Mouse (Mus musculus): ENCODE results near the gene Ddr2. TPM values are rescaled to one million over a fixed set of nuclear protein-coding genes. Genes with fewer than 3 reads are reported as not detected.

Gene Ddr2
- 5.0 and 11.2 TPM in 2 replicates for total RNA-seq (2014; rRNA removed; ENCODE audit: low replicate concordance)
- polyA plus RNA-seq (2015; fragmentation: Nextera tagmentation; extraction: Ambion mirVana) = 6.8 and 7.2 TPM in 2 replicates

DNA sequence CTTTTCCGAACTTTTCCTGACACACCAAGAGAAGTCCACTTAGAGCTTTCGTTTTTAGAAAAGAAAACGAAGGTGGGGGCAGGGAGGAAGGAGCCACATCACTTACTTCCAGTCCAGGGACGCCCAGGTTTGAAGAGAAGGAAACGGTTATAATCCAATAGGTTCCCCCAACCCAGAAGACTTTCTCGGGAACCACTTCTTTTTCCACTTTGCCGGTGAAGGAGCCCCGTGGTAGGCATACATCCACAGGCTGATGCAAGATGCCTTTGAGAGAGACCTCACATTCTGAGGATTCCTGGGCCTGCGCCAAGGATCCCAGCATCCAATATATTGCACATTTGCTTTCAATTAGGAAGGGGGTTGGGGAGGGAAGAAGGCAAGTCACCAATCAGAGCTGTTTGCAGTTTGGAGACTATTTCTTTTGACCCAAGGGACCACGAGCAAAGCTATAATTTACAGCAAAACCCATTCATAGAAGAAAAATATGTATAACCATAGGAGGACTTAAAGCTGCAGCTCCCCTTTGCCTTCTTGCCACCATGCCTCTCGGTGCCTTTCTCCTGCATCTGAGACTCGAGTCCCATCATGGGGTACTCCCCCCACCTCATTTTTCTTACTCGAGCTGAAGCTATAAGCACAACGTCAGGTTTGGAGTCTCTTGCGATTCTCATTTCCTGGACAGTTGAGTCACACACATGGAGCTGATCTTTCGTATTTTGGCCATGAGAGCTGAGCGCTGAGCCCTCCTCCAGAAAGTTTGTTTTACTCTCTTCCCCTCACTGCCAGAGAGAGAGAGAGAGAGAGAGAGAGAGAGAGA is at the start of gene Ddr2:
Ddr2 (minus strand) TSS at position 247 of the 817 bp plus-strand sequence.
- ATAC-seq (ENCODE audit: insufficient read depth, low read depth) (peak; percentile 51; the same call in 1 of the 2 replicates), DNase-seq (ENCODE audit: low spot score) (peak; percentile 25)
- H3K36me3 ChIP-seq (replicated peaks; ENCODE audit: control insufficient read depth, insufficient read depth, low read length) = no peaks in the 10 kb centered on the region
- H3K27ac ChIP-seq (ENCODE audit: low read depth) = peak within 1 kb of the TSS; percentile 46
- H3K4me2 ChIP-seq (ENCODE audit: low read depth, low read length) = peak within 1 kb of the TSS; percentile 49
- peak within 1 kb of the TSS; percentile 36 for H3K4me3 ChIP-seq (ENCODE audit: low read depth, low read length)
- H3K9me3 ChIP-seq (replicated peaks; ENCODE audit: control insufficient read depth, low read length) = no peaks in the 10 kb centered on the region
- WGBS = 51% methylated on average over 17 of the region's 17 CpGs
- TF ChIP-seq EP300 (IDR thresholded peaks at IDR 0.05; ENCODE audit: low read depth) (no peak), CTCF (IDR thresholded peaks at IDR 0.05; ENCODE audit: low read depth) (no peak)
- no peaks in the 10 kb centered on the region for H3K27me3 ChIP-seq (ENCODE audit: control insufficient read depth, insufficient read depth, low read length)
- H3K4me1 ChIP-seq (ENCODE audit: control insufficient read depth, insufficient read depth) = no peaks in the 10 kb centered on the region
- H3K9ac ChIP-seq (replicated peaks; ENCODE audit: low read depth, low read length) = peak within 1 kb of the TSS; percentile 1; the same call in 1 of the 2 replicates

GRCm38 (mm10) chr1:170159707-170160106 is 49.1 kb upstream of the Ddr2 start:
- peaks cover 58% of the 10 kb centered on the region for H3K36me3 ChIP-seq (replicated peaks; ENCODE audit: control insufficient read depth, insufficient read depth, low read length)
- WGBS = 89% methylated on average over 2 of the region's 2 CpGs
- H3K4me2 ChIP-seq (ENCODE audit: low read depth, low read length) = no peak overlapping the region
- ATAC-seq (ENCODE audit: insufficient read depth, low read depth) = no peak
- H3K27me3 ChIP-seq (ENCODE audit: control insufficient read depth, insufficient read depth, low read length) = no peaks in the 10 kb centered on the region
- H3K4me3 ChIP-seq (ENCODE audit: low read depth, low read length) = no peak overlapping the region
- H3K4me1 ChIP-seq (ENCODE audit: control insufficient read depth, insufficient read depth) = peaks cover 10% of the 10 kb centered on the region
- no peak overlapping the region for H3K9ac ChIP-seq (replicated peaks; ENCODE audit: low read depth, low read length)
- no peak overlapping the region for H3K27ac ChIP-seq (ENCODE audit: low read depth)
- no peaks in the 10 kb centered on the region for H3K9me3 ChIP-seq (replicated peaks; ENCODE audit: control insufficient read depth, low read length)
- DNase-seq (ENCODE audit: low spot score) = no peak
- TF ChIP-seq EP300 (IDR thresholded peaks at IDR 0.05; ENCODE audit: low read depth) (no peak), CTCF (IDR thresholded peaks at IDR 0.05; ENCODE audit: low read depth) (no peak)

DNA sequence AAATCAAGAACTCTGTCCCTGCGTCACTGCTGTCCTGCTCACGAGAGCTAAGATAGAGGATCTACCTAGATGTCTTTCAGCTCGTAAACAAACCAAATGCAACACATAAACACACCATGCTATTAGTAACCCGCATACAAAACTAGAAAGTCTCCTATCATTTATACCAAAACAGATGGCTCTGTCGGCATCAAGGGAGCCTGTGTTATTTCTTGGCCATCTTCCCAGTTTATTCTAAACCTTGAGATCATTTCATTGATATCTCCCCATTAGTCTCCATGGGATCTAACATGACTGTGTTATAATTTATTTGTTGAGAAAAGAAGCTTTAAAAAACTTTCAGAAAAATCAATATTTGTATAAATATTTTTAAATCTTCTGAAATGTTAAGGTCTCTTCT is 45.2 kb upstream of the Ddr2 start:
- Histone ChIP-seq H3K4me2 (ENCODE audit: low read depth, low read length) (no peak overlapping the region), H3K9ac (replicated peaks; ENCODE audit: low read depth, low read length) (no peak overlapping the region), H3K4me1 (ENCODE audit: control insufficient read depth, insufficient read depth) (no peaks in the 10 kb centered on the region), H3K4me3 (ENCODE audit: low read depth, low read length) (no peak overlapping the region), H3K9me3 (replicated peaks; ENCODE audit: control insufficient read depth, low read length) (no peaks in the 10 kb centered on the region), H3K27me3 (ENCODE audit: control insufficient read depth, insufficient read depth, low read length) (no peaks in the 10 kb centered on the region), H3K36me3 (replicated peaks; ENCODE audit: control insufficient read depth, insufficient read depth, low read length) (peaks cover 46% of the 10 kb centered on the region), H3K27ac (ENCODE audit: low read depth) (no peak overlapping the region)
- ATAC-seq (ENCODE audit: insufficient read depth, low read depth) (no peak), DNase-seq (ENCODE audit: low spot score) (no peak)
- TF ChIP-seq EP300 (IDR thresholded peaks at IDR 0.05; ENCODE audit: low read depth) (no peak), CTCF (IDR thresholded peaks at IDR 0.05; ENCODE audit: low read depth) (no peak)
- WGBS = 87% methylated on average over 5 of the region's 5 CpGs

- H3K27me3 ChIP-seq (ENCODE audit: control insufficient read depth, insufficient read depth, low read length) = no peaks in the 10 kb centered on the region
- TF ChIP-seq CTCF (IDR thresholded peaks at IDR 0.05; ENCODE audit: low read depth) = peak; percentile 14; the same call in 1 of the 2 replicates
- TF ChIP-seq EP300 (IDR thresholded peaks at IDR 0.05; ENCODE audit: low read depth) = no peak
- H3K4me1 ChIP-seq (ENCODE audit: control insufficient read depth, insufficient read depth) = no peaks in the 10 kb centered on the region
Measured at GRCm38 (mm10) chr1:170155298-170155697, 44.7 kb upstream of the Ddr2 start.

DNA sequence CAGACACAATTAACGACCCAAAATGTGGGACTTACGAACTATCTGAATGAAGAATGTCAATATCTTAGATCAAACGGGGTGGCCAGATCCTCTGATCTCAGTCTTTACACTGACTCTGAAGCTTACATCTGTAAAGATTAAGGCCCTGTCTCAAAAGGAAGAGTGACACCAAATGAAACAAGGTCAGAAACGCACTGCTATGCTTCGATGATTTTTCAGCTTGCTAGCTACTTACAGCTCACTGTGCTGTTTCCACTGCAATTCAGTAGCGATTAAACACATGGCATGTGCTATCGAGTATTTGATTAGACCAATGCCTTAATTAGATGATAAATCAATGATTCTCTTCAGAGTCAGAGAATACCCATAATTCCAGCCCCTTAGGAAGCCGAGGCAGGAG is 43.4 kb upstream of the Ddr2 start:
- H3K4me3 ChIP-seq (ENCODE audit: low read depth, low read length) = no peak overlapping the region
- H3K4me2 ChIP-seq (ENCODE audit: low read depth, low read length) = no peak overlapping the region
- 87% methylated on average over 8 of the region's 8 CpGs for WGBS
- no peak for DNase-seq (ENCODE audit: low spot score)
- no peak overlapping the region for H3K9ac ChIP-seq (replicated peaks; ENCODE audit: low read depth, low read length)
- no peak for TF ChIP-seq CTCF (IDR thresholded peaks at IDR 0.05; ENCODE audit: low read depth)
- TF ChIP-seq EP300 (IDR thresholded peaks at IDR 0.05; ENCODE audit: low read depth) = no peak
- no peaks in the 10 kb centered on the region for H3K9me3 ChIP-seq (replicated peaks; ENCODE audit: control insufficient read depth, low read length)
- no peak overlapping the region for H3K27ac ChIP-seq (ENCODE audit: low read depth)
- no peaks in the 10 kb centered on the region for H3K4me1 ChIP-seq (ENCODE audit: control insufficient read depth, insufficient read depth)
- H3K27me3 ChIP-seq (ENCODE audit: control insufficient read depth, insufficient read depth, low read length) = no peaks in the 10 kb centered on the region
- no peak for ATAC-seq (ENCODE audit: insufficient read depth, low read depth)
- peaks cover 49% of the 10 kb centered on the region for H3K36me3 ChIP-seq (replicated peaks; ENCODE audit: control insufficient read depth, insufficient read depth, low read length)

More at GRCm38 (mm10) chr1:170155298-170155697, 44.7 kb upstream of the Ddr2 start:
- Histone ChIP-seq H3K9me3 (replicated peaks; ENCODE audit: control insufficient read depth, low read length) (no peaks in the 10 kb centered on the region), H3K4me2 (ENCODE audit: low read depth, low read length) (no peak overlapping the region), H3K9ac (replicated peaks; ENCODE audit: low read depth, low read length) (no peak overlapping the region), H3K36me3 (replicated peaks; ENCODE audit: control insufficient read depth, insufficient read depth, low read length) (peaks cover 46% of the 10 kb centered on the region), H3K4me3 (ENCODE audit: low read depth, low read length) (no peak overlapping the region), H3K27ac (ENCODE audit: low read depth) (no peak overlapping the region)
- ATAC-seq (ENCODE audit: insufficient read depth, low read depth) (no peak), DNase-seq (ENCODE audit: low spot score) (no peak)
- 64% methylated on average over 2 of the region's 2 CpGs for WGBS

Measured in heart, postnatal 0 days (tissue).